Mouse (Mus musculus): ENCODE data around the gene Fibp. TPM values are rescaled to one million over a fixed set of nuclear protein-coding genes. Genes with fewer than 3 reads are reported as not detected.
A peak's percentile ranks its signal among the peaks of the same experiment; 100 is the strongest.

Fibp gene
- polyA plus RNA-seq, 1 experiment from 2014 or later: 111 TPM

GRCm38 (mm10) chr19:5429219-5429618, 31.2 kb upstream of the Fibp start:
- H3K36me3 ChIP-seq (ENCODE audit: control insufficient read depth, insufficient read depth, low read length): peaks cover 9% of the 10 kb centered on the region
- 75% methylated on average over 4 of the region's 4 CpGs for WGBS
- no peaks in the 10 kb centered on the region for H3K27me3 ChIP-seq (ENCODE audit: control insufficient read depth, insufficient read depth, low read depth, low read length)
- no peak overlapping the region for H3K4me3 ChIP-seq (ENCODE audit: low read length)
- H3K9ac ChIP-seq (ENCODE audit: low read length): no peak overlapping the region
- no peaks in the 10 kb centered on the region for H3K9me3 ChIP-seq (ENCODE audit: control insufficient read depth, low read length)
- peaks cover 27% of the 10 kb centered on the region for H3K4me1 ChIP-seq (replicated peaks; ENCODE audit: control insufficient read depth, insufficient read depth, low read length)
- H3K4me2 ChIP-seq (ENCODE audit: low read depth, low read length): no peak overlapping the region
- no peak overlapping the region for H3K27ac ChIP-seq (ENCODE audit: low read length)
- ATAC-seq (ENCODE audit: low read depth): no peak

GRCm38 (mm10) chr19:5429806-5430205, 30.6 kb upstream of the Fibp start:
- no peaks in the 10 kb centered on the region for H3K27me3 ChIP-seq (ENCODE audit: control insufficient read depth, insufficient read depth, low read depth, low read length)
- WGBS: 60% methylated on average over 8 of the region's 8 CpGs
- H3K4me3 ChIP-seq (ENCODE audit: low read length): no peak overlapping the region
- no peaks in the 10 kb centered on the region for H3K9me3 ChIP-seq (ENCODE audit: control insufficient read depth, low read length)
- peaks cover 9% of the 10 kb centered on the region for H3K36me3 ChIP-seq (ENCODE audit: control insufficient read depth, insufficient read depth, low read length)
- no peak for ATAC-seq (ENCODE audit: low read depth)
- H3K4me2 ChIP-seq (ENCODE audit: low read depth, low read length): no peak overlapping the region
- peaks cover 29% of the 10 kb centered on the region for H3K4me1 ChIP-seq (replicated peaks; ENCODE audit: control insufficient read depth, insufficient read depth, low read length)
- no peak overlapping the region for H3K9ac ChIP-seq (ENCODE audit: low read length)
- no peak overlapping the region for H3K27ac ChIP-seq (ENCODE audit: low read length)

DNA sequence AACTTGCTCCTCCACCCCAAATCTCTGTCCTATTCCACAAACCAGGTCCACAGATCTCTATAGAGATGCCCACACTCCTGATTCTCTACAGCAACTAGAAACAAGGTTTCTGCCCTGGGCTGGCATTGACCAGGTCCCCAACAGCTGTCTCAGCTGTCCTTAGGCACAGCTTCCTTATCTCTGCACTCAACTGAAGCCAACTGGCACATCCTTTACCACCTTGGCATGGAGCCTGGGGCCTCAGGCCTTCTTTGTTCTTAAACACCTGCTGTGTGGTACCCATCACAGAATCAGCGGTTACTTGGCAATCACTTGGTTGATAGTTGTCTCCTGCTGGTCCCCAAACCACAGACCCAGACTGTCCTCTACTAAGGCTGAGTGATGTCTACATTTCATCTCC, 30.0 kb upstream of the Fibp start:
- Histone ChIP-seq H3K27ac (ENCODE audit: low read length) (no peak overlapping the region), H3K4me3 (ENCODE audit: low read length) (no peak overlapping the region), H3K9me3 (ENCODE audit: control insufficient read depth, low read length) (no peaks in the 10 kb centered on the region), H3K9ac (ENCODE audit: low read length) (no peak overlapping the region), H3K27me3 (ENCODE audit: control insufficient read depth, insufficient read depth, low read depth, low read length) (no peaks in the 10 kb centered on the region), H3K36me3 (ENCODE audit: control insufficient read depth, insufficient read depth, low read length) (peaks cover 9% of the 10 kb centered on the region), H3K4me2 (ENCODE audit: low read depth, low read length) (no peak overlapping the region), H3K4me1 (replicated peaks; ENCODE audit: control insufficient read depth, insufficient read depth, low read length) (peaks cover 29% of the 10 kb centered on the region)
- 79% methylated on average over 1 of the region's 1 CpGs for WGBS
- no peak for ATAC-seq (ENCODE audit: low read depth)

GRCm38 (mm10) chr19:5431911-5432464, 28.4 kb upstream of the Fibp start:
- Histone ChIP-seq H3K27me3 (ENCODE audit: control insufficient read depth, insufficient read depth, low read depth, low read length) (no peaks in the 10 kb centered on the region), H3K27ac (ENCODE audit: low read length) (no peak overlapping the region), H3K9ac (ENCODE audit: low read length) (no peak overlapping the region), H3K36me3 (ENCODE audit: control insufficient read depth, insufficient read depth, low read length) (peaks cover 4% of the 10 kb centered on the region), H3K9me3 (ENCODE audit: control insufficient read depth, low read length) (no peaks in the 10 kb centered on the region), H3K4me3 (ENCODE audit: low read length) (no peak overlapping the region), H3K4me2 (ENCODE audit: low read depth, low read length) (no peak overlapping the region), H3K4me1 (replicated peaks; ENCODE audit: control insufficient read depth, insufficient read depth, low read length) (peaks cover 17% of the 10 kb centered on the region)
- WGBS: 68% methylated on average over 4 of the region's 4 CpGs
- ATAC-seq (ENCODE audit: low read depth): no peak

GRCm38 (mm10) chr19:5432992-5433852, 27.2 kb upstream of the Fibp start:
- H3K9ac ChIP-seq (ENCODE audit: low read length): peak overlapping the region; percentile 58
- 6% methylated on average over 16 of the region's 16 CpGs for WGBS
- H3K27ac ChIP-seq (ENCODE audit: low read length): peak overlapping the region; percentile 77
- H3K9me3 ChIP-seq (ENCODE audit: control insufficient read depth, low read length): no peaks in the 10 kb centered on the region
- H3K4me2 ChIP-seq (ENCODE audit: low read depth, low read length): peak overlapping the region; percentile 64
- peaks cover 17% of the 10 kb centered on the region for H3K4me1 ChIP-seq (replicated peaks; ENCODE audit: control insufficient read depth, insufficient read depth, low read length)
- H3K27me3 ChIP-seq (ENCODE audit: control insufficient read depth, insufficient read depth, low read depth, low read length): no peaks in the 10 kb centered on the region
- no peaks in the 10 kb centered on the region for H3K36me3 ChIP-seq (ENCODE audit: control insufficient read depth, insufficient read depth, low read length)
- ATAC-seq (ENCODE audit: low read depth): peak; percentile 83
- H3K4me3 ChIP-seq (ENCODE audit: low read length): peak overlapping the region; percentile 39

GRCm38 (mm10) chr19:5433951-5434350, 26.5 kb upstream of the Fibp start:
- ATAC-seq (ENCODE audit: low read depth): no peak
- H3K36me3 ChIP-seq (ENCODE audit: control insufficient read depth, insufficient read depth, low read length): no peaks in the 10 kb centered on the region
- H3K27ac ChIP-seq (ENCODE audit: low read length): peak overlapping the region; percentile 77
- H3K4me1 ChIP-seq (replicated peaks; ENCODE audit: control insufficient read depth, insufficient read depth, low read length): peaks cover 17% of the 10 kb centered on the region
- WGBS: 53% methylated on average over 7 of the region's 7 CpGs
- H3K9me3 ChIP-seq (ENCODE audit: control insufficient read depth, low read length): no peaks in the 10 kb centered on the region
- peak overlapping the region; percentile 39 for H3K4me3 ChIP-seq (ENCODE audit: low read length)
- H3K27me3 ChIP-seq (ENCODE audit: control insufficient read depth, insufficient read depth, low read depth, low read length): no peaks in the 10 kb centered on the region
- H3K4me2 ChIP-seq (ENCODE audit: low read depth, low read length): peak overlapping the region; percentile 64
- H3K9ac ChIP-seq (ENCODE audit: low read length): peak overlapping the region; percentile 58

DNA sequence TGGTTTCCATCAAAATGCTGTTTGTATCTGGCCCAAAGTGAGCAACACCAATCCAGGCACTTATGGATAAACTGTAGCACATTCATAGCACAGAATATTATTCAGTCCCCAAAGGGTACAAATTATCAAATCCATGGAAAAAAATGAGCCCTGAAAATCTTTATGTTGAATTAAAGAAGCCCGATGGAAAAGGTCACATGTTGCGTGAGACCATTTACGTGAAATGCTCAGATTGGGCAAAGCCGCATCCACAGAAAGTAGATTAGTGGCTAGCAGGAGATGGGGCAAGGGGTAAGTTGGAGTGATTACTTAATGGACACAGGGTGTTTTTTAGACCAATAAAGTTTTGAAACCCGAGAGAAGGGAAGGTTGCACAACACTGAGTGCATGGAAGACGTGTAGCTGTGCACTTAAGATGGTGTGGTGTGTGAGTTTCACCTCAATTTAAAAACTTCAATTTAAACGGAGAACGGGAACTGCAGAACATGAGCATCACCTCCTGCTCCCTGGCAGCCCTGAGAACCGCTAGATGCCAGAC, 16.0 kb upstream of the Fibp start:
- Histone ChIP-seq H3K9ac (ENCODE audit: low read length) (no peak overlapping the region), H3K9me3 (ENCODE audit: control insufficient read depth, low read length) (peaks cover 5% of the 10 kb centered on the region; the same call in 1 of the 2 replicates), H3K4me1 (replicated peaks; ENCODE audit: control insufficient read depth, insufficient read depth, low read length) (peaks cover 19% of the 10 kb centered on the region), H3K4me3 (ENCODE audit: low read length) (no peak overlapping the region), H3K36me3 (ENCODE audit: control insufficient read depth, insufficient read depth, low read length) (no peaks in the 10 kb centered on the region), H3K4me2 (ENCODE audit: low read depth, low read length) (no peak overlapping the region), H3K27ac (ENCODE audit: low read length) (no peak overlapping the region), H3K27me3 (ENCODE audit: control insufficient read depth, insufficient read depth, low read depth, low read length) (peaks cover 29% of the 10 kb centered on the region)
- WGBS: 51% methylated on average over 9 of the region's 9 CpGs
- no peak for ATAC-seq (ENCODE audit: low read depth)

DNA sequence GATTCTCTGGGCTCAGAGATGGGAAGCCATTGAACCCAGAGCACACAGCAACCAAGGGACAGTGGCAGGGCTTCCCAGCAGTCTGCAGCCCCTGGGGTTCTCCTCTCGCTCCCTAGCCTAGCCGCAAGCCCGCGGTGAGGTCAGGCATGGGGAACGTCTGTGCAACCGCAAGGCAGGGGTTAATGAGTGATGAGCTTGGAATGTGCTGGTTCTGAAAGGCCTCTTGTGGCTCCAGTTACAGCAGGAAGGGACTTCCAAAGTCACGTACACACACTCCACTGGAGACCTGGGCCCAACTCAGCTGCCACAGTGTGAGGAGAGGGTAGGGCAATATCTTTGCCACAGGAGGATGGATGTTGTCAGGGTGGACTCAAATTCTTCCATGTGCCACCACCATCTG, 15.5 kb upstream of the Fibp start:
- Histone ChIP-seq H3K36me3 (ENCODE audit: control insufficient read depth, insufficient read depth, low read length) (no peaks in the 10 kb centered on the region), H3K9me3 (ENCODE audit: control insufficient read depth, low read length) (peaks cover 5% of the 10 kb centered on the region; the same call in 1 of the 2 replicates), H3K4me3 (ENCODE audit: low read length) (no peak overlapping the region), H3K9ac (ENCODE audit: low read length) (0 out of 2 replicates have a peak overlapping the region, but pooled peaks have one; percentile 31), H3K27me3 (ENCODE audit: control insufficient read depth, insufficient read depth, low read depth, low read length) (peaks cover 31% of the 10 kb centered on the region), H3K27ac (ENCODE audit: low read length) (no peak overlapping the region), H3K4me1 (replicated peaks; ENCODE audit: control insufficient read depth, insufficient read depth, low read length) (peaks cover 19% of the 10 kb centered on the region), H3K4me2 (ENCODE audit: low read depth, low read length) (no peak overlapping the region)
- WGBS: 30% methylated on average over 7 of the region's 7 CpGs
- 0 out of 2 replicates have a peak, but pooled peaks have one; percentile 34 for ATAC-seq (ENCODE audit: low read depth)

GRCm38 (mm10) chr19:5445747-5446146, 14.7 kb upstream of the Fibp start:
- no peaks in the 10 kb centered on the region for H3K36me3 ChIP-seq (ENCODE audit: control insufficient read depth, insufficient read depth, low read length)
- H3K27me3 ChIP-seq (ENCODE audit: control insufficient read depth, insufficient read depth, low read depth, low read length): peaks cover 36% of the 10 kb centered on the region
- no peak overlapping the region for H3K4me3 ChIP-seq (ENCODE audit: low read length)
- H3K9ac ChIP-seq (ENCODE audit: low read length): no peak overlapping the region
- H3K9me3 ChIP-seq (ENCODE audit: control insufficient read depth, low read length): no peaks in the 10 kb centered on the region
- H3K4me1 ChIP-seq (replicated peaks; ENCODE audit: control insufficient read depth, insufficient read depth, low read length): peaks cover 19% of the 10 kb centered on the region
- WGBS: 85% methylated on average over 5 of the region's 5 CpGs
- no peak for ATAC-seq (ENCODE audit: low read depth)
- no peak overlapping the region for H3K27ac ChIP-seq (ENCODE audit: low read length)
- H3K4me2 ChIP-seq (ENCODE audit: low read depth, low read length): no peak overlapping the region

Measured in lung, embryonic 16.5 days (tissue).